Comparison of ENCODE assay signal across 8 mouse cellular contexts in the genomic region with DNA sequence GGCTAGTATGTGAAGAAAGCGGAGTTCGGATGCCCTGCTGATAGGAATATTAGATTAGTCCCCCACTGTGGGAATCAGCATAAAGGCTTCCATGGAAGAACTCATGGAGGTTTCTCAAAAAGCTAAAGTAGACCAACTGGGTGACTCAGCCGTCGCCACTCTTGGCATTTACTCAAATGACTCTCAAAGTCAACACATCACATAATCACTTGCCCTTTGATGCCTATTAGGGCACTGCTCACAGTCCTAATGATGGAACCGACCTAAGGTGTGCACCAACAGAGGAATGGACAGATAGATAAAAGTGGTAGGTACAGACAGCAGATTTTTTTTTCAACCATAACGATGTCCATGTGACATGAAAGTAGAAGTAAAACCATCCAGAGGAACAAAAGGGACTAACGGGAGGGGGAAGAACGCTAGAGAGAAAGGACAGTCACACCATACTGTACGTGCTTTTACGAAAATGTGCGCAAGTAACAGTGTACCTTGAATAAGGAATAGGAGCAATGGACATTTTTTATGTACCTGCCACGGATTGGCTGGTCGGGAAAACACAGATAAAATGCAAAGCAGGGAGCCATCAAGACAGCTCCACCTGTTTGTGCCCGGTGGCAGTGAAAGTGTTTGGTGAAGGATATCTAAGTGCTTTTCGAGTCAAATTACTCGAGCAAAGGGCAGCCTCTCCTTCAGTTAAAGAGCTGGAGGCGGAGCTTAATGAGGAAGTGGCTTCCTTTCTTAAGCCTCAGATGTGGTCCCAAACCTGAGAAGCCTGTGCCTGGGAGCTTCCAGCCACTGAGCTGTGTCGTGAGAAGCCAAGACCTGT. TPM values are rescaled to one million over a fixed set of nuclear protein-coding genes. Genes with fewer than 3 reads are reported as not detected.
A peak's percentile ranks its signal among the peaks of the same experiment; 100 is the strongest.
DNase-seq lines count a peak whose midpoint lies in the region; ATAC-seq lines count a peak whose summit lies in the region.

No protein-coding gene starts in this region.

- H3K9ac ChIP-seq in limb, embryonic 12.5 days (replicated peaks) = no peak overlapping the region
- H3K9ac ChIP-seq in intestine, embryonic 14.5 days (ENCODE audit: low read length) = no peak overlapping the region
- H3K9ac ChIP-seq in lung, embryonic 15.5 days = no peak overlapping the region

- no peaks in the 10 kb centered on the region; the same call in 1 of the 2 replicates for H3K27me3 ChIP-seq in limb, embryonic 12.5 days
- no peaks in the 10 kb centered on the region for H3K27me3 ChIP-seq in limb, embryonic 10.5 days (ENCODE audit: low read depth, poor library complexity, severe bottlenecking)
- no peaks in the 10 kb centered on the region for H3K27me3 ChIP-seq in intestine, embryonic 14.5 days (replicated peaks; ENCODE audit: control insufficient read depth, insufficient read depth, low read length)
- no peaks in the 10 kb centered on the region for H3K27me3 ChIP-seq in lung, embryonic 15.5 days

- no peak overlapping the region for H3K4me3 ChIP-seq in limb, embryonic 12.5 days (replicated peaks)
- H3K4me3 ChIP-seq in limb, embryonic 10.5 days = no peak overlapping the region
- H3K4me3 ChIP-seq in intestine, embryonic 14.5 days (ENCODE audit: low read depth, low read length) = no peak overlapping the region
- H3K4me3 ChIP-seq in lung, embryonic 15.5 days = no peak overlapping the region

- H3K4me1 ChIP-seq in limb, embryonic 12.5 days (replicated peaks) = peaks cover 6% of the 10 kb centered on the region; the same call in 1 of the 2 replicates
- peaks cover 7% of the 10 kb centered on the region for H3K4me1 ChIP-seq in limb, embryonic 10.5 days
- no peaks in the 10 kb centered on the region for H3K4me1 ChIP-seq in intestine, embryonic 14.5 days (replicated peaks; ENCODE audit: control insufficient read depth, insufficient read depth, low read length)
- H3K4me1 ChIP-seq in lung, embryonic 15.5 days = no peaks in the 10 kb centered on the region

- H3K4me2 ChIP-seq in limb, embryonic 12.5 days = 0 out of 2 replicates have a peak overlapping the region, but pooled peaks have one; percentile 10
- peak overlapping the region; percentile 22 for H3K4me2 ChIP-seq in intestine, embryonic 14.5 days (ENCODE audit: low read length)
- peak overlapping the region; percentile 28 for H3K4me2 ChIP-seq in lung, embryonic 15.5 days

- ATAC-seq in limb, embryonic 12.5 days (ENCODE audit: insufficient number of reproducible peaks, insufficient read depth, low FRiP score, low TSS enrichment, low read depth) = no peak
- ATAC-seq in intestine, embryonic 14.5 days (replicated peaks; ENCODE audit: low FRiP score, low TSS enrichment, low read depth) = peak; percentile 80
- peak; percentile 56; the same call in 1 of the 2 replicates for ATAC-seq in lung, embryonic 15.5 days (ENCODE audit: borderline replicate concordance, extremely low read depth, low FRiP score, low TSS enrichment)
- ATAC-seq in erythroblast, adult 5-6 weeks (replicated peaks; ENCODE audit: low FRiP score, poor library complexity, severe bottlenecking) = no peak

- no peak for DNase-seq in limb, embryonic 10.5 days (ENCODE audit: low spot score)
- DNase-seq in intestine, embryonic 14.5 days (ENCODE audit: low spot score) = peak; percentile 69
- peak; percentile 67 for DNase-seq in thymus, postnatal 14 days
- no peak for DNase-seq in right cerebral cortex, adult 18-20 months
- DNase-seq in heart, postnatal 4 days = no peak

- no peak overlapping the region for H3K27ac ChIP-seq in limb, embryonic 12.5 days
- no peak overlapping the region for H3K27ac ChIP-seq in limb, embryonic 10.5 days
- peak overlapping the region; percentile 49; the same call in 1 of the 2 replicates for H3K27ac ChIP-seq in intestine, embryonic 14.5 days (ENCODE audit: low read depth)
- H3K27ac ChIP-seq in lung, embryonic 15.5 days = peak overlapping the region; percentile 44

- H3K9me3 ChIP-seq in limb, embryonic 12.5 days = no peaks in the 10 kb centered on the region
- no peaks in the 10 kb centered on the region for H3K9me3 ChIP-seq in limb, embryonic 10.5 days (replicated peaks)
- H3K9me3 ChIP-seq in intestine, embryonic 14.5 days (ENCODE audit: control insufficient read depth, low read length) = no peaks in the 10 kb centered on the region
- H3K9me3 ChIP-seq in lung, embryonic 15.5 days = no peaks in the 10 kb centered on the region

- no peaks in the 10 kb centered on the region for H3K36me3 ChIP-seq in limb, embryonic 12.5 days
- no peaks in the 10 kb centered on the region for H3K36me3 ChIP-seq in limb, embryonic 10.5 days
- H3K36me3 ChIP-seq in intestine, embryonic 14.5 days (ENCODE audit: control insufficient read depth, insufficient read depth, low read length) = no peaks in the 10 kb centered on the region
- H3K36me3 ChIP-seq in lung, embryonic 15.5 days = no peaks in the 10 kb centered on the region

- WGBS in limb, embryonic 12.5 days = 60% methylated on average over 18 of the region's 18 CpGs
- WGBS in limb, embryonic 10.5 days = 59% methylated on average over 18 of the region's 18 CpGs
- 54% methylated on average over 18 of the region's 18 CpGs for WGBS in intestine, embryonic 14.5 days
- 44% methylated on average over 18 of the region's 18 CpGs for WGBS in lung, embryonic 15.5 days

RNA-seq across cellular contexts. Expression of gene Bcl2l14, which starts 17.8 kb away (rescaled TPM):
- polyA plus RNA-seq in limb, embryonic 12.5 days (2016; fragmentation: Nextera tagmentation; extraction: Ambion mirVana) = 0.69 and 0.72 TPM in 2 replicates
- 0.15 and 0.49 TPM in 2 replicates for polyA plus RNA-seq in limb, embryonic 10.5 days (2016; fragmentation: Nextera tagmentation; extraction: Ambion mirVana)
- 2.9 and 3.1 TPM in 2 replicates for polyA plus RNA-seq in intestine, embryonic 14.5 days (2014; fragmentation: Nextera tagmentation; extraction: Ambion mirVana)
- 3.8 and 4.5 TPM in 2 replicates for polyA plus RNA-seq in lung, embryonic 15.5 days (2015; fragmentation: Nextera tagmentation; extraction: Ambion mirVana)
- not detected in 2 replicates for total RNA-seq in erythroblast, adult 5-6 weeks (2015; ENCODE audit: low replicate concordance)
- not detected in 2 replicates for total RNA-seq in erythroblast, adult 5-6 weeks (2017; ENCODE audit: low replicate concordance)
- not detected for total RNA-seq in heart, postnatal 4 days (2021)

Comparison
In these comparisons a context has a peak if more than half of its experiments do, and no peak if none do; other contexts are left out.
1. ATAC-seq: peak in intestine, embryonic 14.5 days (single experiment) and lung, embryonic 15.5 days (single experiment); none in limb, embryonic 12.5 days (single experiment) and erythroblast, adult 5-6 weeks (single experiment).
2. H3K27ac ChIP-seq: peak in intestine, embryonic 14.5 days (single experiment) and lung, embryonic 15.5 days (single experiment); none in limb, embryonic 12.5 days (single experiment) and limb, embryonic 10.5 days (single experiment).
3. DNase-seq: peak in intestine, embryonic 14.5 days (single experiment) and thymus, postnatal 14 days (single experiment); none in limb, embryonic 10.5 days (single experiment), right cerebral cortex, adult 18-20 months (single experiment) and heart, postnatal 4 days (single experiment).
4. Peak in every context shown above with its lines, with median percentiles within 50 percentile points of each other: H3K4me2 ChIP-seq.